Mouse (Mus musculus) brown adipose tissue, adult 24 weeks (tissue): ENCODE data around the gene Fam174a. TPM values are rescaled to one million over a fixed set of nuclear protein-coding genes. Genes with fewer than 3 reads are reported as not detected.

Experiments
- H3K27ac ChIP-seq: fragments of 200-500 bp; replicated peaks from 2 replicates; pipeline ENCODE4 v1.5.1; 2012; ENCODE audit warnings: low read depth, mild to moderate bottlenecking, low read length
- H3K4me1 ChIP-seq: fragments of 200-500 bp; 2 replicates; pipeline ENCODE4 v1.6.1; 2012; ENCODE audit warnings: low read length, mixed read lengths; ENCODE audit not compliant: control insufficient read depth, insufficient read depth, insufficient read length
- H3K4me3 ChIP-seq: fragments of 200-500 bp; 2 replicates; pipeline ENCODE4 v1.5.1; 2012; ENCODE audit warnings: low read depth, mild to moderate bottlenecking, low read length, moderate library complexity; ENCODE audit not compliant: insufficient read depth
- polyA plus RNA-seq: library from polyadenylated mRNA; stranded (reverse); fragments of >200 nt; gene quantifications from 2 replicates; pipeline ENCODE4 v1.2.4, GENCODE M21; 2012; ENCODE audit not compliant: missing spikeins, insufficient read depth, insufficient read length

The Fam174a gene
- polyA plus RNA-seq, 1 experiment, result 22.8 TPM

DNA sequence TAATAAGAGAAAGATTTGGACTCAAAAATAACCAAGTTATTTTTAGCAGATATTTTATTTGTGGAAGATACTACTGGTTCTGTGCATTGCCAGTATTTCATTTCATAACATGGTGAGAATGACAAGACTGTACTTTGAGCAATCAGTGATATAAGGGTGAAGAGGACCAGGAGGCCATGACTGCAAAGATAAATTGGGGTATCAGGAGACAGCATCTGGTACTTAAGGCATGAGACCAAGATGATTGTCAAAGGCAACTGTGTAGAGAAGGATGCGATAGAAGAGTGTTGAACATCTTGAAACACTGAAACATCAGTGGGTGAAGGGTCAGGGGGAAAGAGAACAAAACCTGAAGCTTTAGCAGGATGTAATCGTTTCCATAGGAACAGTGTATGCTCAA, 50.3 kb downstream of the Fam174a start:
- Histone ChIP-seq H3K27ac (no peak overlapping the region), H3K4me1 (no peaks in the 10 kb centered on the region), H3K4me3 (no peak overlapping the region)

DNA sequence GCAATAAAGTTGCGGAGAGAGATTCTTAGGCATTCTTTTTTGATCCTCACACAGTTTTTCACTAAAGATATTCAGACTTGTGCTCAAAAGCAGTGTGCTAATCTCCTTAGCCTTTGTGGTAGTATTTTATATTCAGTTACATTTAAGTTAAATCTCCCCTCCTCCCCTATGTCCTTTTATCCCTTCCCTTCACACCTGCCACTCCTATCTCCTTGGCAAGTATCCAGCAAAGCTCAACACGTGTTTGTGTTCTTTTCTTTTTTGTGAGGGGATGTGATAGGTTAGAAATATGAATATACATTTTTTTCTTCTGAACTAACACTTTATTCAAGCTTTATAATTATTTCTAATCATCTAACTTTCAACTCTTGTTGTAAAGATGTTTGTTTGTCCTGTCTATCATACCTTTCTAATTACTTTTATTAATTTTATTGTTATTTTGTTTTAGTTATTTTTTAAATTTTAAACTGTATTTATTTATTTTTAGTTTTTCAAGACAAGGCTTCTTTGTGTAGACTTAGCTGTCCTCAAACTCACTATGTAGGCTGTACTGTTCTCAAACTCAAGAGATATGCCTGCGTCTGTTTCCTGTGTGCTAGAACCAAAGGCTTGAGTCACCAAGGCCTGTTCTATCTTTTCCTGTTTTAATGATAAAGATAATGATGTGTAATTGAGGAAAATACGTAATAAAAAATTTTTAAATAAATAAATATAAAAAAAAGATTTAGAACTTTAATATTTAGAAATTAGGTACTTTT, 53.4 kb downstream of the Fam174a start:
- no peak overlapping the region for H3K27ac ChIP-seq
- no peaks in the 10 kb centered on the region for H3K4me1 ChIP-seq
- no peak overlapping the region for H3K4me3 ChIP-seq

DNA sequence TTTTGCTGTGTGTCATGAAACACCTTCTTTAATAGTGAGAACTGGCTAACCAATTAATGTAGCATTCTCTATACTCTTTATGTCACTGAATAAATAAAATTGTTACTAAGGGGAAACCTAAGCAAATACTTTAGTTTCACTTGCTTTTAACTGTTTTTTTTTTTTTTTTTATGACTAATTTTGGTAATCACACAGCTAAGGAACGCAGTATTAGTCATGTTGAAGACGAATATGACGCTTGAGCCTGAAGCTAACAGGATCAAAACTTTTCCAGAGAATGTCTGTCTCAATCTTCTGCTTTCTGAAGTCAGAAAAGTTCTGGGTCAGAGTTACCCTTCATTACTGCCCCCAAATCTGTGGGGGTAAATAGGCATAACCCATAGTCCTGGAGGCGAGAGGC, 54.3 kb downstream of the Fam174a start:
- no peaks in the 10 kb centered on the region for H3K4me1 ChIP-seq
- no peak overlapping the region for H3K27ac ChIP-seq

DNA sequence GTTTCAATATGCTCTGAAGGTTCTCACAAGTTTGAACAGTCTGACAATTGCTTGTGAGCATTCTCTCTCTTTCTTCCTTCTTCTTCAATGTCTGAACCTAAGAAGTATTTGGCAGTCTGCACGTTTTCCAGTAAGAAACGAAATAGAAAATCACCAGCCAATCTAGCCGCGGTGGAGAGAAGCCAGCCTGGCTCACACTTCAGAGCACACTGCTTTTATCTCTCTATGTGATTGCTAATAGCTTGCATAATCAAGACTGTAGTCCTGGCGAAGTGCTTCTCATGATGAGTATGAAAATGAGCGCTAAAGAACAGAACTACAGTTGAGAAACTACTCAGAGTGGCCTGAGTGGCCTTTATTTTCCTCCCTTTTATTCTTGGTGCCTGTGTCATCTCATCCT, 62.0 kb downstream of the Fam174a start:
- Histone ChIP-seq H3K4me3 (no peak overlapping the region), H3K27ac (no peak overlapping the region), H3K4me1 (no peaks in the 10 kb centered on the region)

More for the DNA sequence above, 54.3 kb downstream of the Fam174a start:
- H3K4me3 ChIP-seq, result no peak overlapping the region

DNA sequence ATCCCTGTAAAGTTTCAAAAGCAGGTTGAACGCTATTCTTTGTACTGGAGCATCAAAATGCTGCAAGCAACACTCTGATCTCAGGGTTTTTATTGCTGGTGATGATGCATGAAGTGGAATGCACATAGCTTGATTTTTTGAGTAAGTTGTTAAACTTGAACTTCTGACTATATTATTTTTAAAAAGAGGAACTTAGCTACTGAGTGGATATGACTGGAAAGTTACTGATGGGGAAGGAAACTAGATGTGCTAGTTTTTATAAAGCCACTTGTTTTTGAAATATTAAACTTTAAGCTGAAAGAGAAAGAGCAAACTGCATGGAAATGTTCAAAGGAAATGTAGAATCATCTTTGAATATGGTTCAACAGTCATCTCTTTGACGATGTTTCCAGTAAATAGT, 67.6 kb downstream of the Fam174a start:
- Histone ChIP-seq H3K27ac (no peak overlapping the region), H3K4me3 (no peak overlapping the region)

More for the DNA sequence above, 67.6 kb downstream of the Fam174a start:
- H3K4me1 ChIP-seq, result no peaks in the 10 kb centered on the region
